Mouse (Mus musculus) adrenal gland, adult (tissue): ENCODE data around the gene Olfr49.

Experiments
- DNase-seq, 2 experiments: peaks; one replicate each; pipeline ENCODE4 v3.0.0; 2022 to 2023; ENCODE audit warnings: low spot score in 1 of 2; ENCODE audit not compliant: inconsistent age in 2 of 2

The Olfr49 gene

GRCm38 (mm10) chr14:54262622-54263021 is 22.1 kb downstream of the Olfr49 start:
- peak in 1 of 2 experiments; percentile 65 for DNase-seq

GRCm38 (mm10) chr14:54261386-54261785 is 23.4 kb downstream of the Olfr49 start:
- no peak for DNase-seq

GRCm38 (mm10) chr14:54260196-54260595 is 24.5 kb downstream of the Olfr49 start:
- peak; percentile 78 to 89 for DNase-seq

GRCm38 (mm10) chr14:54259722-54260085 is 25.0 kb downstream of the Olfr49 start:
- peak; percentile 34 to 83 for DNase-seq

GRCm38 (mm10) chr14:54259003-54259721 is 25.6 kb downstream of the Olfr49 start:
- peak; percentile 98 to 99 for DNase-seq

- peak in 1 of 2 experiments; percentile 13 for DNase-seq
Observed at GRCm38 (mm10) chr14:54258131-54258670, 26.5 kb downstream of the Olfr49 start.

- DNase-seq, result no peak
Observed at GRCm38 (mm10) chr14:54254670-54255202, 30.0 kb downstream of the Olfr49 start.

GRCm38 (mm10) chr14:54253741-54254291 is 30.9 kb downstream of the Olfr49 start, which contains the start of the genes Dad1 and Abhd4:
Dad1 (minus strand) TSS chr14:54254104.
Abhd4 (plus strand) TSS chr14:54254188.
- DNase-seq, result peak; percentile 99

- no peak for DNase-seq
Observed at GRCm38 (mm10) chr14:54250122-54250521, 34.6 kb downstream of the Olfr49 start.

- DNase-seq, result peak; percentile 77 to 91
Observed at GRCm38 (mm10) chr14:54249326-54249725, 35.4 kb downstream of the Olfr49 start.

GRCm38 (mm10) chr14:54246232-54246631 is 38.5 kb downstream of the Olfr49 start:
- DNase-seq, result no peak

GRCm38 (mm10) chr14:54244183-54244582 is 40.6 kb downstream of the Olfr49 start:
- peak in 1 of 2 experiments; percentile 81 for DNase-seq

- DNase-seq, result peak in 1 of 2 experiments; percentile 77
Observed at GRCm38 (mm10) chr14:54240542-54240941, 44.2 kb downstream of the Olfr49 start.

GRCm38 (mm10) chr14:54239002-54239736 is 45.6 kb downstream of the Olfr49 start:
- DNase-seq, result peak; percentile 88 to 96

- peak; percentile 71 to 88 for DNase-seq
Observed at GRCm38 (mm10) chr14:54236881-54237280, 47.9 kb downstream of the Olfr49 start.

- peak; percentile 81 to 93 for DNase-seq
Observed at GRCm38 (mm10) chr14:54235825-54236540, 48.8 kb downstream of the Olfr49 start.

- DNase-seq, result no peak
Observed at GRCm38 (mm10) chr14:54234231-54235040, 50.3 kb downstream of the Olfr49 start.

GRCm38 (mm10) chr14:54233559-54234143 is 51.1 kb downstream of the Olfr49 start:
- DNase-seq, result peak in 1 of 2 experiments; percentile 43

GRCm38 (mm10) chr14:54232811-54233558 is 51.8 kb downstream of the Olfr49 start:
- DNase-seq, result peak; percentile 58 to 80
